Mouse (Mus musculus) MEL (cell line): ENCODE results near the gene Setd6. TPM values are rescaled to one million over a fixed set of nuclear protein-coding genes. Genes with fewer than 3 reads are reported as not detected.

Source experiments
- DNase-seq: peaks from one replicate; pipeline ENCODE4 v3.0.0; 2011; ENCODE audit warnings: low read depth, low spot score
- H3K27ac ChIP-seq: 2 replicates; pipeline ENCODE4 v1.5.1; 2012; ENCODE audit warnings: low read depth, mild to moderate bottlenecking, control low read depth, low read length, moderate library complexity; ENCODE audit not compliant: control insufficient read depth
- H3K27me3 ChIP-seq, 2 experiments: fragments of 150-350 bp in 1 of 2; sonication (generic) in 1 of 2; 2 replicates each; pipeline ENCODE4 v1.6.1; 2012; ENCODE audit warnings: low read length in 2 of 2, mild to moderate bottlenecking in 2 of 2, improper control_type of control experiment in 1 of 2, moderate library complexity in 1 of 2; ENCODE audit not compliant: insufficient read depth in 2 of 2, control insufficient read depth in 1 of 2
- H3K36me3 ChIP-seq, 2 experiments: 2 replicates each; pipeline ENCODE4 v1.6.1; 2012 to 2014; ENCODE audit warnings: low read length in 2 of 2, improper control_type of control experiment in 1 of 2, inconsistent platforms in 1 of 2, mild to moderate bottlenecking in 1 of 2; ENCODE audit not compliant: insufficient read depth in 2 of 2, control insufficient read depth in 1 of 2
- H3K4me1 ChIP-seq, 2 experiments: fragments of 150-350 bp in 1 of 2; sonication (generic) in 1 of 2; 2 replicates each; pipeline ENCODE4 v1.6.1; 2012; ENCODE audit warnings: low read length in 2 of 2, improper control_type of control experiment in 1 of 2, mild to moderate bottlenecking in 1 of 2; ENCODE audit not compliant: insufficient read depth in 2 of 2, control insufficient read depth in 1 of 2
- H3K4me3 ChIP-seq, 2 experiments: fragments of 150-350 bp in 1 of 2; sonication (generic) in 1 of 2; 2 replicates each; pipeline ENCODE4 v1.5.1; 2012; ENCODE audit warnings: low read depth in 2 of 2, low read length in 2 of 2, mild to moderate bottlenecking in 2 of 2, moderate library complexity in 2 of 2, control low read depth in 1 of 2, improper control_type of control experiment in 1 of 2; ENCODE audit not compliant: control insufficient read depth in 1 of 2, insufficient read depth in 1 of 2
- H3K79me2 ChIP-seq: 2 replicates; pipeline ENCODE4 v1.6.1; 2012; ENCODE audit warnings: mild to moderate bottlenecking, low read length, moderate library complexity; ENCODE audit not compliant: control insufficient read depth, poor library complexity, insufficient read depth
- H3K9ac ChIP-seq: 2 replicates; pipeline ENCODE4 v1.6.1; 2012; ENCODE audit warnings: low read depth, mild to moderate bottlenecking, control low read depth, low read length, moderate library complexity; ENCODE audit not compliant: control insufficient read depth, poor library complexity, severe bottlenecking
- H3K9me3 ChIP-seq: fragments of 150-350 bp; sonication (generic); replicated peaks from 2 replicates; pipeline ENCODE4 v1.6.1; 2012; ENCODE audit warnings: mild to moderate bottlenecking, low read length, improper control_type of control experiment, moderate library complexity; ENCODE audit not compliant: insufficient read depth
- BHLHE40 ChIP-seq: IDR thresholded peaks from 2 replicates; pipeline ENCODE4 v1.6.1; 2012; ENCODE audit warnings: low read depth, mild to moderate bottlenecking, inconsistent platforms, low read length, improper control_type of control experiment, borderline replicate concordance
- CHD1 ChIP-seq: IDR thresholded peaks from 2 replicates; pipeline ENCODE4 v1.6.1; 2012; ENCODE audit warnings: low read depth, mild to moderate bottlenecking, inconsistent platforms, low read length, improper control_type of control experiment
- CHD2 ChIP-seq: IDR thresholded peaks from 2 replicates; pipeline ENCODE4 v1.6.1; 2011; ENCODE audit warnings: low read length, improper control_type of control experiment
- CTCF ChIP-seq, 3 experiments: IDR thresholded peaks in 2 of 3; conservative IDR thresholded peaks in 1 of 3; 2 replicates each; pipeline ENCODE4 v1.5.1; 2011 to 2012; ENCODE audit warnings: low read length in 3 of 3, low read depth in 2 of 3, mild to moderate bottlenecking in 2 of 3, improper control_type of control experiment in 1 of 3, inconsistent platforms in 1 of 3, mixed read lengths in 1 of 3, moderate library complexity in 1 of 3; ENCODE audit not compliant: control insufficient read depth in 1 of 3, insufficient read depth in 1 of 3, poor library complexity in 1 of 3, severe bottlenecking in 1 of 3
- E2F4 ChIP-seq: IDR thresholded peaks from 2 replicates; pipeline ENCODE4 v1.6.1; 2011; ENCODE audit warnings: low read depth, low read length, improper control_type of control experiment, borderline replicate concordance
- ELF1 ChIP-seq: IDR thresholded peaks from 2 replicates; pipeline ENCODE4 v1.6.1; 2014; ENCODE audit warnings: low read depth, mild to moderate bottlenecking, inconsistent platforms, low read length, improper control_type of control experiment, moderate library complexity
- EP300 ChIP-seq, 2 experiments: IDR thresholded peaks; 2 replicates each; pipeline ENCODE4 v1.6.1; 2011; ENCODE audit warnings: improper control_type of control experiment in 2 of 2, low read length in 2 of 2, low read depth in 1 of 2, mild to moderate bottlenecking in 1 of 2
- ETS1 ChIP-seq: IDR thresholded peaks from 2 replicates; pipeline ENCODE4 v1.6.1; 2012; ENCODE audit warnings: low read depth, mild to moderate bottlenecking, inconsistent platforms, low read length, improper control_type of control experiment, moderate library complexity
- GABPA ChIP-seq: IDR thresholded peaks from 2 replicates; pipeline ENCODE4 v1.6.1; 2012; ENCODE audit warnings: low read depth, mild to moderate bottlenecking, inconsistent platforms, low read length, improper control_type of control experiment, moderate library complexity
- HCFC1 ChIP-seq: IDR thresholded peaks from 2 replicates; pipeline ENCODE4 v1.6.1; 2012; ENCODE audit warnings: low read depth, mild to moderate bottlenecking, inconsistent platforms, low read length, improper control_type of control experiment, moderate library complexity
- JUND ChIP-seq: IDR thresholded peaks from 2 replicates; pipeline ENCODE4 v1.6.1; 2011; ENCODE audit warnings: low read depth, mild to moderate bottlenecking, improper control_type of control experiment, low read length
- KAT2A ChIP-seq: conservative IDR thresholded peaks from 2 replicates; pipeline ENCODE4 v1.6.1; 2012; ENCODE audit warnings: low read depth, low read length, improper control_type of control experiment, inconsistent platforms
- MAFK ChIP-seq: IDR thresholded peaks from 2 replicates; pipeline ENCODE4 v1.6.1; 2011; ENCODE audit warnings: low read depth, mild to moderate bottlenecking, low read length, improper control_type of control experiment, borderline replicate concordance
- MAX ChIP-seq: IDR thresholded peaks from 2 replicates; pipeline ENCODE4 v1.6.1; 2011; ENCODE audit warnings: low read length, improper control_type of control experiment
- MAZ ChIP-seq: IDR thresholded peaks from 2 replicates; pipeline ENCODE4 v1.6.1; 2012; ENCODE audit warnings: low read depth, mild to moderate bottlenecking, inconsistent platforms, low read length, improper control_type of control experiment
- MEF2A ChIP-seq: IDR thresholded peaks from 2 replicates; pipeline ENCODE4 v1.6.1; 2014; ENCODE audit warnings: low read depth, mild to moderate bottlenecking, inconsistent platforms, low read length, improper control_type of control experiment; ENCODE audit not compliant: poor library complexity, insufficient replicate concordance, severe bottlenecking; ENCODE audit errors: extremely low read depth
- MXI1 ChIP-seq: IDR thresholded peaks from 2 replicates; pipeline ENCODE4 v1.6.1; 2011; ENCODE audit warnings: mild to moderate bottlenecking, low read depth, low read length, improper control_type of control experiment
- MYB ChIP-seq: IDR thresholded peaks from 2 replicates; pipeline ENCODE4 v1.6.1; 2011; ENCODE audit warnings: mild to moderate bottlenecking, low read depth, low read length, improper control_type of control experiment
- NELFE ChIP-seq: IDR thresholded peaks from 2 replicates; pipeline ENCODE4 v1.6.1; 2011; ENCODE audit warnings: low read depth, low read length, improper control_type of control experiment
- NRF1 ChIP-seq: IDR thresholded peaks from 2 replicates; pipeline ENCODE4 v1.6.1; 2014; ENCODE audit warnings: low read depth, mild to moderate bottlenecking, inconsistent platforms, low read length, improper control_type of control experiment, moderate library complexity; ENCODE audit not compliant: poor library complexity, insufficient read depth, severe bottlenecking
- POLR2A ChIP-seq, 2 experiments: IDR thresholded peaks; 2 replicates each; pipeline ENCODE4 v1.6.1; 2011 to 2012; ENCODE audit warnings: low read length in 2 of 2, mild to moderate bottlenecking in 2 of 2, control low read depth in 1 of 2, improper control_type of control experiment in 1 of 2, low read depth in 1 of 2, moderate library complexity in 1 of 2; ENCODE audit not compliant: control insufficient read depth in 1 of 2, insufficient read depth in 1 of 2, poor library complexity in 1 of 2
- POLR2AphosphoS2 ChIP-seq: IDR thresholded peaks from 2 replicates; pipeline ENCODE4 v1.6.1; 2011; ENCODE audit warnings: low read length, improper control_type of control experiment
- POLR2AphosphoS5 ChIP-seq: IDR thresholded peaks from 2 replicates; pipeline ENCODE4 v1.6.1; 2012; ENCODE audit warnings: low read depth, borderline replicate concordance, mild to moderate bottlenecking, inconsistent platforms, low read length, moderate library complexity, mixed read lengths
- RAD21 ChIP-seq: IDR thresholded peaks from 2 replicates; pipeline ENCODE4 v1.6.1; 2011; ENCODE audit warnings: mild to moderate bottlenecking, low read depth, low read length, improper control_type of control experiment
- RCOR1 ChIP-seq: IDR thresholded peaks from 2 replicates; pipeline ENCODE4 v1.6.1; 2012; ENCODE audit warnings: low read depth, mild to moderate bottlenecking, inconsistent platforms, low read length, improper control_type of control experiment
- SIN3A ChIP-seq: IDR thresholded peaks from 2 replicates; pipeline ENCODE4 v1.6.1; 2012; ENCODE audit warnings: low read length, improper control_type of control experiment, inconsistent platforms
- SMC3 ChIP-seq: IDR thresholded peaks from 2 replicates; pipeline ENCODE4 v1.6.1; 2011; ENCODE audit warnings: low read depth, low read length, improper control_type of control experiment
- TAL1 ChIP-seq: IDR thresholded peaks from 2 replicates; pipeline ENCODE4 v1.6.1; 2012; ENCODE audit warnings: mild to moderate bottlenecking, inconsistent platforms, low read length, moderate library complexity, mixed read lengths
- TBP ChIP-seq: IDR thresholded peaks from 2 replicates; pipeline ENCODE4 v1.8.0; 2011; ENCODE audit warnings: low read depth, low read length, improper control_type of control experiment
- TCF12 ChIP-seq: IDR thresholded peaks from 2 replicates; pipeline ENCODE4 v1.6.1; 2014; ENCODE audit warnings: low read depth, mild to moderate bottlenecking, inconsistent platforms, low read length, improper control_type of control experiment, moderate library complexity
- UBTF ChIP-seq: IDR thresholded peaks from 2 replicates; pipeline ENCODE4 v1.6.1; 2012; ENCODE audit warnings: low read depth, mild to moderate bottlenecking, inconsistent platforms, low read length, improper control_type of control experiment, moderate library complexity, borderline replicate concordance; ENCODE audit not compliant: insufficient read depth
- USF1 ChIP-seq: IDR thresholded peaks from 2 replicates; pipeline ENCODE4 v1.6.1; 2014; ENCODE audit warnings: low read depth, mild to moderate bottlenecking, inconsistent platforms, low read length, improper control_type of control experiment, moderate library complexity
- ZC3H11A ChIP-seq: IDR thresholded peaks from 2 replicates; pipeline ENCODE4 v1.6.1; 2012; ENCODE audit warnings: low read depth, mild to moderate bottlenecking, inconsistent platforms, low read length, improper control_type of control experiment
- ZKSCAN1 ChIP-seq: IDR thresholded peaks from 2 replicates; pipeline ENCODE4 v1.6.1; 2012; ENCODE audit warnings: low read depth, mild to moderate bottlenecking, inconsistent platforms, low read length, improper control_type of control experiment, moderate library complexity
- ZMIZ1 ChIP-seq: IDR thresholded peaks from 2 replicates; pipeline ENCODE4 v1.6.1; 2012; ENCODE audit warnings: low read depth, mild to moderate bottlenecking, inconsistent platforms, low read length, improper control_type of control experiment, moderate library complexity
- ZNF384 ChIP-seq: IDR thresholded peaks from 2 replicates; pipeline ENCODE4 v1.6.1; 2012; ENCODE audit warnings: low read depth, mild to moderate bottlenecking, inconsistent platforms, low read length, improper control_type of control experiment
- polyA plus RNA-seq, 2 experiments: library from polyadenylated mRNA; stranded (reverse) in 1 of 2; unstranded in 1 of 2; fragments of >175 nt in 1 of 2; fragments of >200 nt in 1 of 2; gene quantifications; 2 replicates each; pipeline versions ENCODE4 v1.2.1 to v1.2.4; 2012; ENCODE audit warnings: low replicate concordance in 2 of 2, low read depth in 1 of 2; ENCODE audit not compliant: insufficient read length in 2 of 2, insufficient read depth in 1 of 2, missing spikeins in 1 of 2
- total RNA-seq: library from RNA; depleted of rRNA; stranded (reverse); fragments of 300-350 nt; gene quantifications from 2 replicates; pipeline ENCODE4 v1.2.3, GENCODE M21; 2012; rRNA removed

The Setd6 gene
- total RNA-seq (37.8 and 42.0 TPM in 2 replicates), polyA plus RNA-seq (10 to 100 TPM in 1 of 2 experiments, not detected in 1; 78.4 TPM)

GRCm38 (mm10) chr8:95715676-95716531 lies at the start of gene Setd6:
TSS of gene Setd6 (plus strand) at chr8:95715881.
- peak; percentile 95 for DNase-seq
- Histone ChIP-seq H3K9me3 (no peaks in the 10 kb centered on the region), H3K4me1 (peaks cover 6 to 14% of the 10 kb centered on the region in 2 experiments), H3K27me3 (no peaks in the 10 kb centered on the region), H3K4me3 (peak within 1 kb of the TSS; percentile 77 to 80), H3K36me3 (peaks cover 2 to 15% of the 10 kb centered on the region in 2 experiments; a peak in 3 of 4 replicates), H3K79me2 (peaks cover 18% of the 10 kb centered on the region), H3K9ac (peak within 1 kb of the TSS; percentile 88), H3K27ac (peak within 1 kb of the TSS; percentile 79)
- peak; percentile 82 for TF ChIP-seq ELF1
- TF ChIP-seq TBP = peak; percentile 69
- TF ChIP-seq E2F4 = no peak
- TF ChIP-seq KAT2A = no peak; the same call in 1 of the 2 replicates
- no peak for TF ChIP-seq TAL1
- no peak for TF ChIP-seq MYB
- TF ChIP-seq NRF1 = peak; percentile 98
- no peak for TF ChIP-seq RAD21
- TF ChIP-seq EP300 (IDR thresholded peaks at IDR 0.05; ENCODE audit: low read depth in 1 of 2, low read length in 2 of 2) = no peak
- peak; percentile 64; the same call in 1 of the 2 replicates for TF ChIP-seq SIN3A
- no peak for TF ChIP-seq BHLHE40
- no peak for TF ChIP-seq CHD1
- TF ChIP-seq MXI1 = peak; percentile 94
- no peak for TF ChIP-seq USF1
- TF ChIP-seq JUND = no peak
- TF ChIP-seq MAZ = no peak
- TF ChIP-seq ZC3H11A = no peak
- no peak for TF ChIP-seq MAFK
- no peak for TF ChIP-seq POLR2AphosphoS5
- TF ChIP-seq ZKSCAN1 = no peak
- no peak for TF ChIP-seq MEF2A
- no peak for TF ChIP-seq GABPA
- TF ChIP-seq RCOR1 = no peak
- peak; percentile 94 for TF ChIP-seq NELFE
- peak; percentile 76 for TF ChIP-seq TCF12
- no peak for TF ChIP-seq ZNF384
- TF ChIP-seq MAX = peak; percentile 62
- no peak for TF ChIP-seq CHD2
- TF ChIP-seq POLR2AphosphoS2 = peak; percentile 84
- TF ChIP-seq CTCF (IDR thresholded peaks at IDR 0.05 in 2 of 3, conservative IDR thresholded peaks at IDR 0.05 in 1 of 3; ENCODE audit: control insufficient read depth in 1 of 3, insufficient read depth in 1 of 3, low read depth in 2 of 3, low read length in 3 of 3, poor library complexity in 1 of 3, severe bottlenecking in 1 of 3) = no peak
- TF ChIP-seq ETS1 = no peak; the same call in none of the 2 replicates
- TF ChIP-seq POLR2A (IDR thresholded peaks at IDR 0.05; ENCODE audit: control insufficient read depth in 1 of 2, insufficient read depth in 1 of 2, low read depth in 1 of 2, low read length in 2 of 2, poor library complexity in 1 of 2) = peak; percentile 94 to 100
- no peak for TF ChIP-seq UBTF
- TF ChIP-seq SMC3 = no peak
- peak; percentile 80 for TF ChIP-seq HCFC1
- TF ChIP-seq ZMIZ1 = peak; percentile 96
